Mouse (Mus musculus) intestine, postnatal 0 days (tissue): ENCODE results near the gene Hmgcs1. TPM values are rescaled to one million over a fixed set of nuclear protein-coding genes. Genes with fewer than 3 reads are reported as not detected.

Experiments used
- ATAC-seq: fragments of 200-750 bp; cut with Nextera tagmentation; 2 replicates; pipeline ENCODE4 v1.8.0; 2017; ENCODE audit warnings: mild to moderate bottlenecking, moderate TSS enrichment, moderate library complexity
- H3K27ac ChIP-seq: fragments of 300-500 bp; sonication (generic); 2 replicates; pipeline ENCODE4 v1.5.1; 2014; ENCODE audit warnings: mild to moderate bottlenecking, low read depth, low read length, moderate library complexity
- H3K27me3 ChIP-seq: fragments of 300-500 bp; sonication (generic); replicated peaks from 2 replicates; pipeline ENCODE4 v1.6.1; 2014; ENCODE audit warnings: low read length, mixed read lengths; ENCODE audit not compliant: control insufficient read depth, insufficient read depth
- H3K36me3 ChIP-seq: fragments of 300-500 bp; sonication (generic); 2 replicates; pipeline ENCODE4 v1.6.1; 2014; ENCODE audit warnings: mild to moderate bottlenecking, moderate library complexity; ENCODE audit not compliant: control insufficient read depth, insufficient read depth
- H3K4me1 ChIP-seq: fragments of 300-500 bp; sonication (generic); replicated peaks from 2 replicates; pipeline ENCODE4 v1.6.1; 2014; ENCODE audit warnings: antibody characterized with exemption, low read length, mixed read lengths; ENCODE audit not compliant: control insufficient read depth, insufficient read depth
- H3K4me2 ChIP-seq: fragments of 300-500 bp; sonication (generic); replicated peaks from 2 replicates; pipeline ENCODE4 v1.6.1; 2014; ENCODE audit warnings: low read depth, mild to moderate bottlenecking, moderate library complexity
- H3K4me3 ChIP-seq: fragments of 300-500 bp; sonication (generic); 2 replicates; pipeline ENCODE4 v1.5.1; 2014; ENCODE audit warnings: low read depth, low read length
- H3K9ac ChIP-seq: fragments of 300-500 bp; sonication (generic); 2 replicates; pipeline ENCODE4 v1.6.1; 2014; ENCODE audit warnings: mild to moderate bottlenecking, low read depth, low read length
- H3K9me3 ChIP-seq: fragments of 300-500 bp; sonication (generic); 2 replicates; pipeline ENCODE4 v1.6.1; 2016; ENCODE audit warnings: mixed run types; ENCODE audit not compliant: control insufficient read depth
- CTCF ChIP-seq: sonication (generic); IDR thresholded peaks from 2 replicates; pipeline ENCODE4 v1.5.1; 2016; ENCODE audit warnings: low read depth, mild to moderate bottlenecking, control low read depth, antibody characterized with exemption, moderate library complexity
- WGBS: fragments of 180-500 bp; shearing (Covaris S2); extraction: QIAGEN DNeasy Blood & Tissue Kit; methylation state at CpG from one replicate; pipeline ENCODE4 v1.1.7; 2014; 5-methylcytosine and 5-hydroxymethylcytosine counted together
- polyA plus RNA-seq: library from polyadenylated mRNA; unstranded; fragments of >200 nt; fragmentation: Nextera tagmentation; extraction: Ambion mirVana; gene quantifications from 2 replicates; pipeline ENCODE4 v1.2.1, GENCODE M21; 2015

Hmgcs1 gene
- polyA plus RNA-seq, 1 experiment from 2014 or later = 54.5 TPM

- WGBS = 66% methylated on average over 3 of the region's 3 CpGs
- ATAC-seq = peak; percentile 41; the same call in 1 of the 2 replicates
- no peak overlapping the region for H3K9ac ChIP-seq
- no peak for TF ChIP-seq CTCF
- no peaks in the 10 kb centered on the region for H3K27me3 ChIP-seq
- H3K4me3 ChIP-seq = no peak overlapping the region
- H3K36me3 ChIP-seq = no peaks in the 10 kb centered on the region
- H3K27ac ChIP-seq = no peak overlapping the region
- no peaks in the 10 kb centered on the region for H3K9me3 ChIP-seq
- no peaks in the 10 kb centered on the region for H3K4me1 ChIP-seq
- no peak overlapping the region for H3K4me2 ChIP-seq
These were observed 32.3 kb downstream of the Hmgcs1 start for GRCm38 (mm10) chr13:119722447-119722846.

- peak; percentile 57 for ATAC-seq
- no peaks in the 10 kb centered on the region for H3K4me1 ChIP-seq
- H3K9ac ChIP-seq = no peak overlapping the region
- H3K27ac ChIP-seq = no peak overlapping the region
- H3K4me2 ChIP-seq = no peak overlapping the region
- H3K36me3 ChIP-seq = no peaks in the 10 kb centered on the region
- no peak for TF ChIP-seq CTCF
- 66% methylated on average over 5 of the region's 5 CpGs for WGBS
- H3K4me3 ChIP-seq = no peak overlapping the region
- no peaks in the 10 kb centered on the region for H3K9me3 ChIP-seq
- H3K27me3 ChIP-seq = no peaks in the 10 kb centered on the region
These were observed 33.2 kb downstream of the Hmgcs1 start for GRCm38 (mm10) chr13:119723368-119723767.

- H3K36me3 ChIP-seq = no peaks in the 10 kb centered on the region
- no peak for ATAC-seq
- 80% methylated on average over 7 of the region's 7 CpGs for WGBS
- TF ChIP-seq CTCF = peak; percentile 44
- no peak overlapping the region for H3K9ac ChIP-seq
- H3K27me3 ChIP-seq = no peaks in the 10 kb centered on the region
- H3K4me3 ChIP-seq = no peak overlapping the region
- no peak overlapping the region for H3K4me2 ChIP-seq
- no peaks in the 10 kb centered on the region for H3K9me3 ChIP-seq
- no peaks in the 10 kb centered on the region for H3K4me1 ChIP-seq
- H3K27ac ChIP-seq = no peak overlapping the region
These were observed 34.4 kb downstream of the Hmgcs1 start for GRCm38 (mm10) chr13:119724541-119724940.

GRCm38 (mm10) chr13:119727608-119728387, 37.6 kb downstream of the Hmgcs1 start:
- no peak overlapping the region for H3K27ac ChIP-seq
- no peaks in the 10 kb centered on the region for H3K27me3 ChIP-seq
- no peaks in the 10 kb centered on the region for H3K36me3 ChIP-seq
- TF ChIP-seq CTCF = no peak
- H3K4me2 ChIP-seq = no peak overlapping the region
- no peak overlapping the region for H3K4me3 ChIP-seq
- ATAC-seq = no peak
- no peak overlapping the region for H3K9ac ChIP-seq
- H3K4me1 ChIP-seq = no peaks in the 10 kb centered on the region
- no peaks in the 10 kb centered on the region for H3K9me3 ChIP-seq
- 69% methylated on average over 26 of the region's 26 CpGs for WGBS

GRCm38 (mm10) chr13:119729406-119729805, 39.2 kb downstream of the Hmgcs1 start:
- no peak overlapping the region for H3K9ac ChIP-seq
- no peaks in the 10 kb centered on the region for H3K9me3 ChIP-seq
- no peak overlapping the region for H3K4me2 ChIP-seq
- no peak overlapping the region for H3K4me3 ChIP-seq
- 83% methylated on average over 7 of the region's 7 CpGs for WGBS
- no peaks in the 10 kb centered on the region for H3K36me3 ChIP-seq
- no peaks in the 10 kb centered on the region for H3K27me3 ChIP-seq
- no peaks in the 10 kb centered on the region for H3K4me1 ChIP-seq
- no peak overlapping the region for H3K27ac ChIP-seq
- no peak for TF ChIP-seq CTCF
- no peak for ATAC-seq

GRCm38 (mm10) chr13:119731448-119731847, 41.3 kb downstream of the Hmgcs1 start:
- no peak for ATAC-seq
- Histone ChIP-seq H3K4me3 (no peak overlapping the region), H3K27ac (no peak overlapping the region), H3K9ac (no peak overlapping the region), H3K9me3 (no peaks in the 10 kb centered on the region), H3K36me3 (no peaks in the 10 kb centered on the region), H3K4me1 (no peaks in the 10 kb centered on the region), H3K27me3 (no peaks in the 10 kb centered on the region), H3K4me2 (no peak overlapping the region)
- 71% methylated on average over 6 of the region's 6 CpGs for WGBS
- TF ChIP-seq CTCF = no peak
